Mouse (Mus musculus): ENCODE data around the gene Olfr1342. TPM values are rescaled to one million over a fixed set of nuclear protein-coding genes. Genes with fewer than 3 reads are reported as not detected.

The Olfr1342 gene
- polyA plus RNA-seq (2015; fragmentation: Nextera tagmentation; extraction: Ambion mirVana): not detected in 2 replicates

GRCm38 (mm10) chr4:118692412-118692973 lies at the start of gene Olfr1342:
Gene Olfr1342 (minus strand): TSS chr4:118692756.
- DNase-seq: no peak
- no peak for ATAC-seq (ENCODE audit: low read depth)
- H3K4me3 ChIP-seq (replicated peaks): no peak within 1 kb of the TSS
- no peaks in the 10 kb centered on the region for H3K36me3 ChIP-seq
- no peaks in the 10 kb centered on the region for H3K27me3 ChIP-seq
- no peaks in the 10 kb centered on the region for H3K4me1 ChIP-seq (replicated peaks)
- H3K9ac ChIP-seq: no peak within 1 kb of the TSS
- H3K4me2 ChIP-seq: no peak within 1 kb of the TSS
- whole genome bisulfite sequencing (ENCODE audit: insufficient replicate concordance): 19% methylated on average over 12 of the region's 12 CpGs
- no peak within 1 kb of the TSS for H3K27ac ChIP-seq
- no peaks in the 10 kb centered on the region for H3K9me3 ChIP-seq (replicated peaks)

DNA sequence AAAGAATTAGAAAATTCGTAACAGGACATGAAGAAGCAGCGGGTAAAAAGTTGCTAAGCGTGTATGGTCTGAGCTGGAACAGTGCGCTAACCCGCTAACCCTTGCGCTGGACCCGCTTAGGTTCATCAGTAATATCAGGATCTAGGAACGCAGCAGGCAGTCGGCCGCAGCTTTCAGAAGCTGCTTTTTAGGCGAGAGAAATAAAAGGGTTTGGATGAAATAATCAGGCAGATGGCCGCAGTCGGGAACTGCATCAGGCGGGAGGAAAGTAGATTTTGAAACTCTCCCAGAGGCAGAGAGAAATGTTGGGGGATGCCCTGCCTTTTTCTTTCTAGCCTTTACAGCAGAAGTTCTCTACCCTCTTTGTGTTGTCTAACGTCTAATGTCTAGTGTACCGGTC lies 49.3 kb upstream of the Olfr1342 start:
- H3K9me3 ChIP-seq (replicated peaks): no peaks in the 10 kb centered on the region; the same call in 1 of the 2 replicates
- H3K9ac ChIP-seq: no peak overlapping the region
- H3K36me3 ChIP-seq: no peaks in the 10 kb centered on the region
- H3K4me1 ChIP-seq (replicated peaks): no peaks in the 10 kb centered on the region
- WGBS (ENCODE audit: insufficient replicate concordance): 11% methylated on average over 16 of the region's 16 CpGs
- no peak for ATAC-seq (ENCODE audit: low read depth)
- H3K27ac ChIP-seq: no peak overlapping the region
- H3K27me3 ChIP-seq: peaks cover 21% of the 10 kb centered on the region
- DNase-seq: no peak
- H3K4me3 ChIP-seq (replicated peaks): no peak overlapping the region
- H3K4me2 ChIP-seq: no peak overlapping the region

DNA sequence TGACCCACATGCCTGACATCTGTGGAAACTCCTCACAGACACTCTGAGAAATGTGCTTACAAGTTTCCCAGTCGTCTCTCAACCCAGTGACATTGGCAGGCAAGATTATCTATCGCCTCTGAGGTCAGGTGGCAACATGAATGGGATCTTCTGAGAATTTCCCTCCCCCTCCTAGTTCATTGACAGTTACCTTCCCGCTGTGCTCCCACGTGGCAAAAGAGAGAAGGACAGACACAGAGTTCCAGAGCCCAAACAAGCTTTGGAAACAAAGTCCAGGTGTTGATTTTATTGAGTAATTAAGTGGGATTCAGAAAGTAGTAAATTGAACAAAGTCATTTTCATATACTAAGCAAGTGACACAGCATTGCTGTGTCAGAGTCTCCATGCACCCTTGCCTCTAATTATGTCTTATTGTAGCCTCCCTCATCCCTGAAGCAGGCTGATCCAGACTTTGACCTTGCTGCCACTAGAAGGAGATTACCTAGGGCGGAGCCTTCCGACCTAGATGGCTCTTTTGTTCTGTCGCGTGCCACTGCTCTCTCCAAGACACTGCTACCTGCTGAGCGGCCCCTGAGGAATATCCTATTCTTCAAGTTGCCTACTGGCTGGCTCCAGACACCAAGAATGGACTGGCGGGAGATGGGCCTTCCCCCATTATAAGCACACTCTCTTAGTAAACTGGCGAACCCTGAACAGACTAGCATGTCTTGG lies 48.6 kb upstream of the Olfr1342 start:
- no peak overlapping the region for H3K27ac ChIP-seq
- DNase-seq (no peak), ATAC-seq (ENCODE audit: low read depth) (no peak)
- no peaks in the 10 kb centered on the region for H3K36me3 ChIP-seq
- WGBS (ENCODE audit: insufficient replicate concordance): 7% methylated on average over 11 of the region's 11 CpGs
- no peak overlapping the region for H3K9ac ChIP-seq
- no peak overlapping the region for H3K4me2 ChIP-seq
- H3K4me1 ChIP-seq (replicated peaks): no peaks in the 10 kb centered on the region
- H3K27me3 ChIP-seq: peaks cover 21% of the 10 kb centered on the region
- H3K4me3 ChIP-seq (replicated peaks): no peak overlapping the region
- H3K9me3 ChIP-seq (replicated peaks): no peaks in the 10 kb centered on the region

DNA sequence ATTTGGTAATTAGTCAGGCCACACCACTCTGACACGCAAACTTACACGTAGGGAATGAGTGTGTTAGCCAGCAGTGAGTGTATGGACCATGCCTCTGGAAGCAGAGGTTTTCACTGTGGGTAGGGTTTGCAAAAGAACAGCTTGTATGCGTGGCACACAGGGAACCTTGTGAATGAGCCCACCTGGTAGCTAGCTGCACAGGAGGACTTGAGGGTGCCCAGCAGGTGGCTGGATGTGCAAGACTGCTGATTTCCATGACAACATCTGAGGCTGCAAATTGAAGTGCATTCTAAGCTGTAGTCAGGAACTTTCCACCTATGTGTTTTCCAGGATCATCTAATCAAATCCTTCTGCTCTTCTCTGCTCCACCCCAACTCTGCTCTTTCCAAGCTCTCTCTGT lies 47.0 kb upstream of the Olfr1342 start:
- no peaks in the 10 kb centered on the region for H3K4me1 ChIP-seq (replicated peaks)
- ATAC-seq (ENCODE audit: low read depth) (no peak), DNase-seq (no peak)
- no peak overlapping the region for H3K27ac ChIP-seq
- H3K4me2 ChIP-seq: no peak overlapping the region
- 41% methylated on average over 3 of the region's 3 CpGs for WGBS (ENCODE audit: insufficient replicate concordance)
- H3K36me3 ChIP-seq: no peaks in the 10 kb centered on the region
- no peak overlapping the region for H3K9ac ChIP-seq
- H3K27me3 ChIP-seq: peaks cover 21% of the 10 kb centered on the region
- H3K4me3 ChIP-seq (replicated peaks): no peak overlapping the region
- H3K9me3 ChIP-seq (replicated peaks): no peaks in the 10 kb centered on the region

DNA sequence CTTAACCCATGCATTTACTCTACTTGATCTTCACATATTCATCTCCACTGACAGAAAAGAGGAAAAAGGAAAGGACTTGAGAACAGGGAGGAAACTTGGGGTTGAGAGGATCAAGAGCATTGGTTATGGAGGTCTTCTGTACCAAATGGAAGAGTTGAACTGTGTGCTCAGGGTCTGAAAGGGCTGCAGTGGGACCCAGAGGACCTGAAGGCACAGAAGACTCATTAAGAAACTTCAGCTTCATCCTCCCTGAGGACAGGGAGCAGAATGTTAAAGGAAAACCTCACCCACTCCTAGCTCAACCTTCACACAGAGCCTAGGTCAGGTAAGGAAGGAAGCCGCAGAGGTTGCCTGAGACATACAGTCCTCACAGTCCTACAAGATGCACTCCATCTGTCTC lies 39.3 kb upstream of the Olfr1342 start, which contains the start of gene Olfr1339:
Gene Olfr1339 (plus strand): TSS at position 301 of the 400 bp plus-strand sequence.
- Histone ChIP-seq H3K4me3 (replicated peaks) (no peak within 1 kb of the TSS), H3K36me3 (no peaks in the 10 kb centered on the region), H3K27ac (no peak within 1 kb of the TSS), H3K9me3 (replicated peaks) (no peaks in the 10 kb centered on the region), H3K4me2 (no peak within 1 kb of the TSS), H3K9ac (no peak within 1 kb of the TSS), H3K27me3 (no peaks in the 10 kb centered on the region), H3K4me1 (replicated peaks) (no peaks in the 10 kb centered on the region)
- DNase-seq (no peak), ATAC-seq (ENCODE audit: low read depth) (no peak)
- 83% methylated on average over 1 of the region's 1 CpGs for WGBS (ENCODE audit: insufficient replicate concordance)

DNA sequence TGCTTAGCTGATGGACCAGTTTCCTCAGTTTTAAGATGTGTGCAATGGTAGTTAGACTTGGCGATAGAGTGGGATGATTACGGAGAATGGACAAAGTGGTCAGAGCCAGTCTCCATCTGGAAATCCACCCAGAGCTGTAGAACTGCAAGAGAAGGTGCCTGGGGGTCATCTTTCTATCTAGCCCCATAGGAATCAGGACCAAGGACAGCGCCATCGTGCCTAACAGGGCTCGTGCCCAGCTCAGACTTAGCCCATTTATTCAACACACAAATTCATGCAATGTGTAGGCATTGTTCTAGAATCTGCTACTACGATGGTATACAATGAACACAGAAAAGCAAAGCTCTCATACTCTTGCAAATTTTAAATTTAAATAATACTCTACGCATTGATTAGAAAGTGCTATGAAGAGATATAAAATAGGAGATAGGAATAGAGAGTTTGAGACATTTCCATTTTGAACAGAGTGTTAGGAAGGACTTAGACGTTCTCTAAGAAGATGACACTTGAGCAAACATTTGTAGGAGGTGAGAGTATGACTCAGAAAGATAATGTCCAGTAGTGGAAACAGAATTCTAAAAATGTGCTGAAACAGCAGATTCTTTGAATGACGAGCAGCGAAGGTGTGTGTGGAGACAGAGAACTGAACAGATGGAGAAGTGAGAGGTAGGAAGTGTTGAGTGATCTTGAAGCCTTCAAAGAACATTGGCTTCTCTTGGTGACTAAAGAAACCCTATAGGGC lies 29.4 kb upstream of the Olfr1342 start:
- no peak for ATAC-seq (ENCODE audit: low read depth)
- Histone ChIP-seq H3K9ac (no peak overlapping the region), H3K36me3 (no peaks in the 10 kb centered on the region), H3K4me1 (replicated peaks) (no peaks in the 10 kb centered on the region), H3K27ac (no peak overlapping the region), H3K9me3 (replicated peaks) (no peaks in the 10 kb centered on the region), H3K27me3 (no peaks in the 10 kb centered on the region), H3K4me3 (replicated peaks) (no peak overlapping the region), H3K4me2 (no peak overlapping the region)
- DNase-seq: no peak
- 37% methylated on average over 10 of the region's 10 CpGs for WGBS (ENCODE audit: insufficient replicate concordance)

- H3K27ac ChIP-seq: no peak within 1 kb of the TSS
- H3K4me1 ChIP-seq (replicated peaks): no peaks in the 10 kb centered on the region
- ATAC-seq (ENCODE audit: low read depth) (no peak), DNase-seq (no peak)
- H3K9ac ChIP-seq: no peak within 1 kb of the TSS
- H3K4me3 ChIP-seq (replicated peaks): no peak within 1 kb of the TSS
- no peak within 1 kb of the TSS for H3K4me2 ChIP-seq
- H3K36me3 ChIP-seq: no peaks in the 10 kb centered on the region
- no peaks in the 10 kb centered on the region for H3K9me3 ChIP-seq (replicated peaks)
- H3K27me3 ChIP-seq: no peaks in the 10 kb centered on the region
Observed at GRCm38 (mm10) chr4:118719838-118720237, 27.3 kb upstream of the Olfr1342 start, which contains the start of gene Olfr1340. Gene Olfr1340 (plus strand): TSS chr4:118720138.

DNA sequence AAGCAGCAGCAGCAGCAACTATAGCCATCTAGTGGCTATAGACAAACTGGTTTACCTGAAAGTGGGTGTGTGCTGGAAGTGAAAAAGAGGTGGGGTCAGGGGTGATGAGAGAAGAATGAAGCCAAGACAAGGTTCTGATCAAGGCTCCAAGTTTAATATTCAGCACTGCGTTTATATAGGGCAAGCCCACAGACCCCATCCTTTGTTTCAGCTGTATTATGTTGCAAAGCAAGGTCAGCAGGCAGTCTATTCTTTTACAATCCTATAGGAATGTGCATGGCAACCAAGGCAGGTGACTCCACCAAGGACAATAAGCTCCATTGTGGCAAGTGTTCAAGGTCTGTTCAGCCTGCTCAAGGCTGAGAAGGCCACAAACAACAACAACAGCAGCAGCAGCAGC lies 19.1 kb upstream of the Olfr1342 start:
- H3K4me3 ChIP-seq (replicated peaks): no peak overlapping the region
- H3K9ac ChIP-seq: no peak overlapping the region
- no peaks in the 10 kb centered on the region for H3K36me3 ChIP-seq
- H3K4me2 ChIP-seq: no peak overlapping the region
- H3K27me3 ChIP-seq: no peaks in the 10 kb centered on the region
- DNase-seq (no peak), ATAC-seq (ENCODE audit: low read depth) (no peak)
- H3K27ac ChIP-seq: no peak overlapping the region
- no peaks in the 10 kb centered on the region for H3K4me1 ChIP-seq (replicated peaks)
- 40% methylated on average over 1 of the region's 1 CpGs for WGBS (ENCODE audit: insufficient replicate concordance)
- H3K9me3 ChIP-seq (replicated peaks): no peaks in the 10 kb centered on the region

DNA sequence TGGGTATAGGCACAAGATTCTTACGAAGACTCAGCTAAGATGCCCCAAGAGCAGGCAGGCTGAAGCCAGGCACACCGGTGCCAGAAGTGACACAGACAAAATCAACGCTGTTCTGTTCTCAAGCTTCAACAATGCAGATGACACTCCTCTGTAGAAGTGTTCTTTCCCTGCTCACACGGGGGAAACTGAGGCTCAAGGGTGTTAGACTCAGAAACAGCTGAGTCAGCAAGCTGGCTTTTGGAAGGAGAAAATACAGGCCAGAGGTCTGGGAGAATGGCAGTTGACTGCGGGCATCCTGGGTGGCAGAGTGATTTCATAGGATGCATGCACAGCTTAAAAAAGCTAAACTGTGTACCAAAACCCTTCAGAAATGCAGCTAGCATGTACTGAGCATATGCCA lies 15.5 kb upstream of the Olfr1342 start:
- H3K9me3 ChIP-seq (replicated peaks): no peaks in the 10 kb centered on the region
- H3K9ac ChIP-seq: no peak overlapping the region
- no peaks in the 10 kb centered on the region for H3K4me1 ChIP-seq (replicated peaks)
- no peak overlapping the region for H3K4me3 ChIP-seq (replicated peaks)
- ATAC-seq (ENCODE audit: low read depth) (no peak), DNase-seq (no peak)
- 57% methylated on average over 5 of the region's 5 CpGs for WGBS (ENCODE audit: insufficient replicate concordance)
- H3K27ac ChIP-seq: no peak overlapping the region
- no peak overlapping the region for H3K4me2 ChIP-seq
- H3K36me3 ChIP-seq: no peaks in the 10 kb centered on the region
- no peaks in the 10 kb centered on the region for H3K27me3 ChIP-seq

- ATAC-seq (ENCODE audit: low read depth): no peak
- 49% methylated on average over 3 of the region's 3 CpGs for WGBS (ENCODE audit: insufficient replicate concordance)
- H3K27me3 ChIP-seq: no peaks in the 10 kb centered on the region
Observed at GRCm38 (mm10) chr4:118703223-118703622, 10.7 kb upstream of the Olfr1342 start, which contains the start of gene Olfr1341. Gene Olfr1341 (plus strand): TSS chr4:118703523.

GRCm38 (mm10) chr4:118693812-118694211 lies 1.3 kb upstream of the Olfr1342 start:
- WGBS (ENCODE audit: insufficient replicate concordance): 37% methylated on average over 2 of the region's 2 CpGs
- Histone ChIP-seq H3K36me3 (no peaks in the 10 kb centered on the region), H3K4me2 (no peak overlapping the region), H3K4me3 (replicated peaks) (no peak overlapping the region), H3K4me1 (replicated peaks) (no peaks in the 10 kb centered on the region), H3K27me3 (no peaks in the 10 kb centered on the region), H3K9ac (no peak overlapping the region), H3K9me3 (replicated peaks) (no peaks in the 10 kb centered on the region), H3K27ac (no peak overlapping the region)
- ATAC-seq (ENCODE audit: low read depth): no peak
- DNase-seq: no peak

More at GRCm38 (mm10) chr4:118703223-118703622, 10.7 kb upstream of the Olfr1342 start, which contains the start of gene Olfr1341:
- no peak for DNase-seq
- Histone ChIP-seq H3K4me2 (no peak within 1 kb of the TSS), H3K27ac (no peak within 1 kb of the TSS), H3K4me1 (replicated peaks) (no peaks in the 10 kb centered on the region), H3K4me3 (replicated peaks) (no peak within 1 kb of the TSS), H3K36me3 (no peaks in the 10 kb centered on the region), H3K9me3 (replicated peaks) (no peaks in the 10 kb centered on the region), H3K9ac (no peak within 1 kb of the TSS)

Data from liver, embryonic 13.5 days (tissue).